Mouse (Mus musculus): Measurements from ENCODE around the gene Olfr323. TPM values are rescaled to one million over a fixed set of nuclear protein-coding genes. Genes with fewer than 3 reads are reported as not detected.

Gene Olfr323
- total RNA-seq, 2 experiments from 2014 or later: not detected

- DNase-seq (ENCODE audit: low spot score in 2 of 2): no peak
These were observed 25.6 kb downstream of the Olfr323 start for GRCm38 (mm10) chr11:58604688-58605087.

GRCm38 (mm10) chr11:58602800-58603560 is 27.3 kb downstream of the Olfr323 start:
- DNase-seq (ENCODE audit: low spot score in 2 of 2): no peak

- no peak for DNase-seq (ENCODE audit: low spot score in 2 of 2)
These were observed 28.2 kb downstream of the Olfr323 start for GRCm38 (mm10) chr11:58602062-58602461.

- DNase-seq (ENCODE audit: low spot score in 2 of 2): no peak
These were observed 32.5 kb downstream of the Olfr323 start for GRCm38 (mm10) chr11:58597837-58598236.

- no peak for DNase-seq (ENCODE audit: low spot score in 2 of 2)
These were observed 35.5 kb downstream of the Olfr323 start, which contains the start of gene Olfr324 for GRCm38 (mm10) chr11:58594814-58595213. Olfr324 (plus strand) TSS chr11:58595114.

- DNase-seq (ENCODE audit: low spot score in 2 of 2): no peak
These were observed 41.6 kb downstream of the Olfr323 start for GRCm38 (mm10) chr11:58588620-58589250.

GRCm38 (mm10) chr11:58587898-58588348 is 42.4 kb downstream of the Olfr323 start:
- peak; percentile 13 to 51 for DNase-seq (ENCODE audit: low spot score in 2 of 2)

- no peak for DNase-seq (ENCODE audit: low spot score in 2 of 2)
These were observed 51.7 kb downstream of the Olfr323 start for GRCm38 (mm10) chr11:58578636-58579035.

GRCm38 (mm10) chr11:58577430-58577829 is 52.9 kb downstream of the Olfr323 start, which contains the start of gene Olfr325:
Olfr325 (plus strand) TSS chr11:58577730.
- DNase-seq (ENCODE audit: low spot score in 2 of 2): no peak

Other genes starting within 250 kb of the Olfr323 start
- not detected for gene 1810065E05Rik, start 209.4 kb downstream of the Olfr323 start, total RNA-seq (2021)
- not detected for gene Gm12253, start 197.9 kb downstream of the Olfr323 start, total RNA-seq (2021)
- not detected for gene Lypd9, start 177.6 kb downstream of the Olfr323 start, total RNA-seq (2021)
- not detected for gene Olfr30, start 168.2 kb downstream of the Olfr323 start, total RNA-seq (2021)
- not detected for gene Olfr332, start 137.9 kb downstream of the Olfr323 start, total RNA-seq (2021)
- gene Olfr331, start 127.9 kb downstream of the Olfr323 start, total RNA-seq (2021): not detected
- not detected for gene Olfr330, start 95.7 kb downstream of the Olfr323 start, total RNA-seq (2021)
- not detected for gene Olfr329-ps, start 84.1 kb downstream of the Olfr323 start, total RNA-seq (2021)
- not detected for gene Olfr328, start 74.9 kb downstream of the Olfr323 start, total RNA-seq (2021)
- gene Olfr224, start 59.9 kb downstream of the Olfr323 start, total RNA-seq (2021): not detected
- not detected for gene Olfr325, start 52.8 kb downstream of the Olfr323 start, total RNA-seq (2021)
- not detected for gene Olfr324, start 35.4 kb downstream of the Olfr323 start, total RNA-seq (2021)
- not detected for gene 2210407C18Rik, start 14.4 kb downstream of the Olfr323 start, total RNA-seq (2021)
- under 1 TPM in 1 of 2 experiments, not detected in 1; 0.21 TPM for gene Trim58, start 10.0 kb upstream of the Olfr323 start, total RNA-seq (2021)
- not detected for gene Olfr322, start 28.3 kb upstream of the Olfr323 start, total RNA-seq (2021)
- gene Olfr320, start 50.6 kb upstream of the Olfr323 start, total RNA-seq (2021): not detected
- not detected for gene Olfr319, start 68.7 kb upstream of the Olfr323 start, total RNA-seq (2021)
- gene Olfr318, start 93.5 kb upstream of the Olfr323 start, total RNA-seq (2021): not detected
- under 1 TPM in 1 of 2 experiments, not detected in 1; 0.26 TPM for gene Olfr317, start 108.7 kb upstream of the Olfr323 start, total RNA-seq (2021)
- gene Olfr316, start 122.2 kb upstream of the Olfr323 start, total RNA-seq (2021): 1 to 10 TPM; 2.1 to 2.9 TPM
- not detected for gene Olfr315, start 142.7 kb upstream of the Olfr323 start, total RNA-seq (2021)
- gene Olfr314, start 152.5 kb upstream of the Olfr323 start, total RNA-seq (2021): not detected
- gene Fam183b, start 171.5 kb upstream of the Olfr323 start, total RNA-seq (2021): 1 to 10 TPM; 1.8 to 2.2 TPM
- gene Olfr313, start 184.5 kb upstream of the Olfr323 start, total RNA-seq (2021): not detected
- gene Olfr312, start 198.7 kb upstream of the Olfr323 start, total RNA-seq (2021): not detected
- gene Olfr311, start 208.8 kb upstream of the Olfr323 start, total RNA-seq (2021): under 1 TPM in 1 of 2 experiments, not detected in 1; 0.21 TPM
- 10 to 100 TPM; 17.1 to 19.2 TPM for gene Gm12258, start 216.7 kb upstream of the Olfr323 start, total RNA-seq (2021)
- 10 to 100 TPM in 1 of 2 experiments, 1 to 10 TPM in 1; 9.5 to 11.6 TPM for gene 2810021J22Rik, start 236.7 kb upstream of the Olfr323 start, total RNA-seq (2021)

Measured in left cerebral cortex, adult 18-20 months (tissue).